ENCODE assay signal across 10 mouse cellular contexts in genomic region chr16:85898816-85899215, GRCm38 (mm10). TPM values are rescaled to one million over a fixed set of nuclear protein-coding genes. Genes with fewer than 3 reads are reported as not detected.
A peak's percentile ranks its signal among the peaks of the same experiment; 100 is the strongest.
DNase-seq lines count a peak whose midpoint lies in the region; ATAC-seq and TF ChIP-seq lines count a peak whose summit lies in the region.
"Had no signal": no experiment of that assay in that cellular context is flagged by ENCODE, and none has a peak within 500 bp of the region (broad histone marks: within the 10 kb centered on the region; RNA-seq: fewer than 3 reads in every experiment).

No protein-coding gene starts in this region.

- no peak overlapping the region for H3K9ac ChIP-seq in heart, embryonic 12.5 days
- no peak overlapping the region for H3K9ac ChIP-seq in heart, embryonic 16.5 days (ENCODE audit: low read length)
- no peak overlapping the region for H3K9ac ChIP-seq in midbrain, embryonic 15.5 days
- H3K9ac ChIP-seq: liver, embryonic 13.5 days had no signal

- ATAC-seq in heart, embryonic 12.5 days (ENCODE audit: insufficient number of reproducible peaks, low FRiP score): no peak
- no peak for ATAC-seq in heart, embryonic 16.5 days (replicated peaks; ENCODE audit: extremely low read depth, insufficient read depth, low FRiP score)
- ATAC-seq in midbrain, embryonic 15.5 days (replicated peaks): no peak
- ATAC-seq: inflammation-experienced regulatory T-cells, adult 6 months had no signal

- H3K4me3 ChIP-seq in heart, embryonic 12.5 days: peak overlapping the region; percentile 65
- H3K4me3 ChIP-seq in brown adipose tissue, adult 24 weeks (ENCODE audit: insufficient read depth, low read depth, low read length): peak overlapping the region; percentile 84
- peak overlapping the region; percentile 69 for H3K4me3 ChIP-seq in heart, embryonic 16.5 days (ENCODE audit: low read length)
- H3K4me3 ChIP-seq in midbrain, embryonic 15.5 days: peak overlapping the region; percentile 63
- no peak overlapping the region for H3K4me3 ChIP-seq in cerebellum, adult 2 months (replicated peaks; ENCODE audit: insufficient read depth, low read depth, low read length)

- 57% methylated on average over 10 of the region's 10 CpGs for WGBS in heart, embryonic 12.5 days
- WGBS in heart, embryonic 16.5 days: 64% methylated on average over 10 of the region's 10 CpGs
- 92% methylated on average over 10 of the region's 10 CpGs for WGBS in midbrain, embryonic 15.5 days
- WGBS in cerebellum, adult 2 months: 92% methylated on average over 10 of the region's 10 CpGs

- TF ChIP-seq CTCF in cerebellum, adult 2 months (IDR thresholded peaks at IDR 0.05; ENCODE audit: borderline replicate concordance, insufficient read depth, low read depth, low read length): no peak

- DNase-seq in heart, adult 18-20 months: no peak
- no peak for DNase-seq in spleen, adult 18-20 months
- no peak for DNase-seq in cerebellum, adult 2 months
- DNase-seq in thymus, postnatal 0 days (ENCODE audit: low spot score): no peak
- DNase-seq: liver, embryonic 13.5 days had no signal

- H3K4me2 ChIP-seq in heart, embryonic 12.5 days: peak overlapping the region; percentile 99
- peak overlapping the region; percentile 96 for H3K4me2 ChIP-seq in heart, embryonic 16.5 days (ENCODE audit: low read depth, low read length)
- H3K4me2 ChIP-seq in midbrain, embryonic 15.5 days: peak overlapping the region; percentile 96

- H3K36me3 ChIP-seq in heart, embryonic 12.5 days: no peaks in the 10 kb centered on the region
- H3K36me3 ChIP-seq in heart, embryonic 16.5 days (ENCODE audit: control insufficient read depth, insufficient read depth): no peaks in the 10 kb centered on the region
- no peaks in the 10 kb centered on the region for H3K36me3 ChIP-seq in midbrain, embryonic 15.5 days (replicated peaks)
- H3K36me3 ChIP-seq: liver, embryonic 13.5 days had no signal

- peaks cover 17% of the 10 kb centered on the region for H3K4me1 ChIP-seq in heart, embryonic 12.5 days (replicated peaks)
- peaks cover 18% of the 10 kb centered on the region for H3K4me1 ChIP-seq in brown adipose tissue, adult 24 weeks (ENCODE audit: control insufficient read depth, insufficient read depth, insufficient read length, low read length)
- peaks cover 9% of the 10 kb centered on the region for H3K4me1 ChIP-seq in heart, embryonic 16.5 days (ENCODE audit: control insufficient read depth, insufficient read depth, low read length)
- H3K4me1 ChIP-seq in midbrain, embryonic 15.5 days: peaks cover 5% of the 10 kb centered on the region
- H3K4me1 ChIP-seq in cerebellum, adult 2 months (ENCODE audit: control insufficient read depth, insufficient read depth, low read length): no peaks in the 10 kb centered on the region; the same call in 1 of the 2 replicates
- H3K4me1 ChIP-seq: liver, embryonic 13.5 days had no signal

- no peak for TF ChIP-seq POLR2A in cerebellum, adult 2 months (IDR thresholded peaks at IDR 0.05; ENCODE audit: borderline replicate concordance, insufficient read depth, low read length)

- H3K9me3 ChIP-seq in heart, embryonic 12.5 days (replicated peaks): no peaks in the 10 kb centered on the region
- no peaks in the 10 kb centered on the region for H3K9me3 ChIP-seq in heart, embryonic 16.5 days (replicated peaks; ENCODE audit: control insufficient read depth, low read length)
- no peaks in the 10 kb centered on the region for H3K9me3 ChIP-seq in midbrain, embryonic 15.5 days
- H3K9me3 ChIP-seq: liver, embryonic 13.5 days had no signal

- H3K27ac ChIP-seq in heart, embryonic 12.5 days (ENCODE audit: poor library complexity, severe bottlenecking): no peak overlapping the region
- H3K27ac ChIP-seq in brown adipose tissue, adult 24 weeks (replicated peaks; ENCODE audit: low read depth, low read length): peak overlapping the region; percentile 52
- H3K27ac ChIP-seq in heart, embryonic 16.5 days (ENCODE audit: low read length): peak overlapping the region; percentile 16; the same call in 1 of the 2 replicates
- no peak overlapping the region for H3K27ac ChIP-seq in midbrain, embryonic 15.5 days
- no peak overlapping the region for H3K27ac ChIP-seq in cerebellum, adult 2 months (ENCODE audit: insufficient read depth, low read length)
- H3K27ac ChIP-seq: liver, embryonic 13.5 days had no signal

- H3K27me3 ChIP-seq in heart, embryonic 12.5 days (replicated peaks): 0 out of 2 replicates have a peak, but pooled peaks cover 4% of the 10 kb centered on the region
- no peaks in the 10 kb centered on the region for H3K27me3 ChIP-seq in heart, embryonic 16.5 days (ENCODE audit: control insufficient read depth, insufficient read depth, low read length)
- H3K27me3 ChIP-seq in midbrain, embryonic 15.5 days (replicated peaks): peaks cover 15% of the 10 kb centered on the region
- H3K27me3 ChIP-seq in cerebellum, adult 2 months (ENCODE audit: control insufficient read depth, insufficient read depth, low read length): no peaks in the 10 kb centered on the region

RNA-seq across cellular contexts. Expression of gene Adamts5, which starts 2.8 kb away (rescaled TPM):
- polyA plus RNA-seq in heart, embryonic 12.5 days (2016; fragmentation: Nextera tagmentation; extraction: Ambion mirVana): 4.6 TPM in 2 replicates
- 1 to 10 TPM; 6.5 to 6.9 TPM for total RNA-seq in heart, adult 18-20 months (2021)
- polyA plus RNA-seq in brown adipose tissue, adult 24 weeks (2012; ENCODE audit: insufficient read depth, insufficient read length, missing spikeins): 5.9 and 8.4 TPM in 2 replicates
- polyA plus RNA-seq in heart, embryonic 16.5 days (2015; fragmentation: Nextera tagmentation; extraction: Ambion mirVana): 3.1 and 3.5 TPM in 2 replicates
- 1.9 and 2.3 TPM in 2 replicates for polyA plus RNA-seq in midbrain, embryonic 15.5 days (2015; fragmentation: Nextera tagmentation; extraction: Ambion mirVana)
- 1.0 and 1.2 TPM in 2 replicates for polyA plus RNA-seq in cerebellum, adult 2 months (2012; rRNA removed)
- 1.1 and 1.3 TPM in 2 replicates for polyA plus RNA-seq in thymus, postnatal 0 days (2015; fragmentation: Nextera tagmentation; extraction: Ambion mirVana)

Comparison
In these comparisons a context has a peak if more than half of its experiments do, and no peak if none do; other contexts are left out.
1. H3K27ac ChIP-seq: peak in brown adipose tissue, adult 24 weeks (single experiment) and heart, embryonic 16.5 days (single experiment); none in heart, embryonic 12.5 days (single experiment), midbrain, embryonic 15.5 days (single experiment) and cerebellum, adult 2 months (single experiment).
2. Peak in every context shown above with its lines, with median percentiles within 50 percentile points of each other: H3K4me2 ChIP-seq.